Mouse (Mus musculus): ENCODE measurements around the gene Aldoc. TPM values are rescaled to one million over a fixed set of nuclear protein-coding genes. Genes with fewer than 3 reads are reported as not detected.
"Not testable (repeated sequence)": the region's sequence is repeated elsewhere in the genome, so short reads cannot be mapped to it uniquely, and the experiment has no call there.

Gene Aldoc
- total RNA-seq (2017), result 0.78 to 8.6 TPM (median 1.3 TPM) in 3 replicates

- peak; percentile 90 for ATAC-seq (replicated peaks; ENCODE audit: insufficient number of reproducible peaks, low FRiP score, low TSS enrichment, poor library complexity, severe bottlenecking)
These were observed at the start of gene Aldoc for GRCm38 (mm10) chr11:78322860-78323259. Aldoc (plus strand) TSS chr11:78322968.

DNA sequence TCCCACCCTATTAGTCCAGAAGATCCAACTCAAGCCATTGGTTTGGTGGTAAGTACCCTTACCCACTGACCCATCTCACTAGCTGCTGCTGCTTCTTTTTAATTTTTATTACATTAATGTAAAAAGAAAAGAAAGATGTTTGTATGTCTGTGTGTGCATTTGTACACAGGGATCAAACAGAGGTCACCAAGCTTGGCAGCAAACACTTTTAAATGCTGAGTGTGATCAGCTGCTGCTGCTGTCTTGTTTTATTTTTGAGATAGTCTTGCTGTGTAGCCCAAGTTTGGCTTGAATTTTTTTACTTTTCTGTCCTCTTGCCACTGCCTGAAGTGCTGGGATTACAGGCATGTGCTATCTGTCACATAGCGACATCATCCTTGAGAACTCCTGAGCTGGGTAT is 47.2 kb upstream of the Aldoc start:
- ATAC-seq (replicated peaks; ENCODE audit: insufficient number of reproducible peaks, low FRiP score, low TSS enrichment, poor library complexity, severe bottlenecking), result no peak

- not testable (repeated sequence) for ATAC-seq (replicated peaks; ENCODE audit: insufficient number of reproducible peaks, low FRiP score, low TSS enrichment, poor library complexity, severe bottlenecking)
These were observed 46.6 kb upstream of the Aldoc start for GRCm38 (mm10) chr11:78276169-78276568.

DNA sequence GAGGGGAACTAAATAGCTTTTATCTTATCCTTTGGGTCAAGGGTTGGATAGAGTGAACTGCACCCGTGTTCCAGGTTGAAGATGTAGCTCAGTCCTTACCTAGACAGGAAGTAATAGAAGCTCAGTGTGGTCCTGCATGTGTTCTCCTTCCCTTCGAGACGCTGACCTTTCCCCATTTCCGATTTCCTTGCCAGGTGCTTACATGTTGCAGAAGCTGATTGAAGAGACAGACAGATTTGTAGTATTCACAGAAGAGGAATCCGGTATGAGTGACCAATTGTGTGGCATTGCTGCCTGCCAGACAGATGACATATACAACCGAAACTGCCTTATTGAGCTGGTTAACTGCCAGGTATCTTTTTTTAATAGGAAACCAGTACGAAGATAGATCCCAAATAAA is 43.9 kb upstream of the Aldoc start:
- no peak for ATAC-seq (replicated peaks; ENCODE audit: insufficient number of reproducible peaks, low FRiP score, low TSS enrichment, poor library complexity, severe bottlenecking)

DNA sequence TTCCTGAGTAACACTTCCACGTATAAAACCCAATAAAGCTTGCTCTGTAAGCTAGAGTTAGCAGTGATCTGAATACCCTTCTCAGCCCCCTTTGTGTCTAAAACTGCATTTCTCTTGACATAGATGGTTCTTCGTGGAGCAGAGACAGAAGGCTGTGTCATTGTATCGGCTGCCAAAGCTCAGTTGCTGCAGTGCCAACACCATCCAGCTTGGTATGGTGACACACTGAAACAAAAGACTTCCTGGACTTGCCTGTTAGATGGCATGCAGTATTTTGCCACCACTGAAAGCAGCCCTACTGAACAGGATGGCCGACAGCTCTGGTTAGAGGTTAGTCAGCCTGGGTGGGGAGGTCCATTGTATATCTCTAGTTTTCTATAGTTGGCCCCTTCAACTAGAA is 43.2 kb upstream of the Aldoc start:
- no peak for ATAC-seq (replicated peaks; ENCODE audit: insufficient number of reproducible peaks, low FRiP score, low TSS enrichment, poor library complexity, severe bottlenecking)

GRCm38 (mm10) chr11:78289146-78289763 is 33.5 kb upstream of the Aldoc start:
- no peak for ATAC-seq (replicated peaks; ENCODE audit: insufficient number of reproducible peaks, low FRiP score, low TSS enrichment, poor library complexity, severe bottlenecking)

DNA sequence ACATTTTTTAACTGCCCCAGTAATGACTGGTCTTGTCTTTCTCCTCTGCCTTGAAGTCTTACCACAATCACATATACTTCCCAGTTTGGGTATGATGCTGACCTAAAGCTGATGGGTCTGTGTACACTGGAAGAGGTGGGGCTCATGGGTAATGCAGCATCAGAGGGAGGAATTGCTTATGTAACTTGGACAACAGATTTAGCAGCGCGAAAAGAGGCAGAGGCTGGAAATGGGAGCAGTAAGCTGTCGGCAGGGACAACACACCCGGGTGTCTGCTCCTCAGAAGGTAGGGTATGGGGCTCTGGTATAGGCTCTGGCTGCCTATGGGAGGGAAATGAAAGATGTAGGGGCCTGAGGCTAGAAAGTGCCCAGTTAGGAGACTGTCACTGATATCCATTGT is 32.1 kb upstream of the Aldoc start, which contains the start of gene BC030499:
Gene BC030499, plus strand, starts transcription at position 188 of the 400 bp plus-strand sequence.
- ATAC-seq (replicated peaks; ENCODE audit: insufficient number of reproducible peaks, low FRiP score, low TSS enrichment, poor library complexity, severe bottlenecking), result no peak

- no peak for ATAC-seq (replicated peaks; ENCODE audit: insufficient number of reproducible peaks, low FRiP score, low TSS enrichment, poor library complexity, severe bottlenecking)
These were observed 28.2 kb upstream of the Aldoc start for GRCm38 (mm10) chr11:78294585-78294984.

GRCm38 (mm10) chr11:78300917-78301316 is 21.9 kb upstream of the Aldoc start:
- ATAC-seq (replicated peaks; ENCODE audit: insufficient number of reproducible peaks, low FRiP score, low TSS enrichment, poor library complexity, severe bottlenecking), result no peak

- ATAC-seq (replicated peaks; ENCODE audit: insufficient number of reproducible peaks, low FRiP score, low TSS enrichment, poor library complexity, severe bottlenecking), result peak; percentile 100
These were observed 21.2 kb upstream of the Aldoc start, which contains the start of gene Spag5 for GRCm38 (mm10) chr11:78301357-78302084. Spag5 (plus strand) TSS chr11:78301529.

DNA sequence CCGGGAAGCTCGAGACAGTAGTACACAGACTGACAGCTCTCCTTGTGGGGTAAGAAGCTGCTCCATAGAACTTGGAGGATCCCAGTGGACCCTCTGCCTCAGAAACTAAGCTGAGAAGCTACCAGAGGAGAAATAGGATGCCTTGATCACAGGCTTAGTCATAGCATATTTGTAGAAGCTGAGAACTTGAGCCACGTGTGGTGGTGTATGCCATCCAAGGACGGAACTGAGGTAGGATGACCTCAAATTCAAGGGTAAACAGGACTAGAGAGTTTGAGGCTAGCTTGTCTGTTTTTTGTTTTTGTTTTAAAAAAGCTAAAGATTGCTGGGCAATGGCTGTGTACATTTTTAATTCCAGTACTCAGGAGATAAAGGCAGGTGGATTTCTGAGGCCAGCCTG is 17.5 kb upstream of the Aldoc start:
- ATAC-seq (replicated peaks; ENCODE audit: insufficient number of reproducible peaks, low FRiP score, low TSS enrichment, poor library complexity, severe bottlenecking), result no peak

DNA sequence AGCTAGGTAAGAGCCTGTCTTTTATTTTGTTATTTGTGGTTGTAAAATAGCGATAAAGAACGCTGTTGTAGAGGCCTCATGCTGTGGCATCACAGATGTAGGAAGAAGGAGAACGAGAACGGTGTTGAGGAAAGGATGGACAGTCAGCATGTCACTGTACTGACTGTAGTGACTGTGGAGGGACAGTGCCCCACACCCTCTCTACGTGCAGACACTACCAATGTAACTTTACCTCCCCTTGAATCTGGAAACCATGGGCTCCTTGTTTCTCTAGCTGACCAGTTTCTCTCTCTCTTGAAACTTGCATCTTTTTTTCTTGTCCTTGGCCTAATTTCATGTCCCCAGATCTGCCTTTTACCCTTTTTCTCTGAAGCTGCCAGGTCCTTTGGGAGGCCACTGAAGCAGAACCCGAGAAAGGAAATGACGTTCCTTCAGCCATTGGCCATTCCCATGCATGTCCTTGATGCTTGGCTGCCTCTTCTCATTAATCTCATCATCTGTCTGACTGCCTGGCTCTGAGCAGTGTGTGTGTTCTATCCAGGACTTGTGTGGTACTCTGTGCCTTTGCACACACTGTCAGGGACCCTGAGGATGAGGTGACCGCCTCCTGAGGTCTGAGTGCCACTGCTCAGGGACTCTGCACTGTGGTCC is 11.8 kb upstream of the Aldoc start:
- no peak for ATAC-seq (replicated peaks; ENCODE audit: insufficient number of reproducible peaks, low FRiP score, low TSS enrichment, poor library complexity, severe bottlenecking)

DNA sequence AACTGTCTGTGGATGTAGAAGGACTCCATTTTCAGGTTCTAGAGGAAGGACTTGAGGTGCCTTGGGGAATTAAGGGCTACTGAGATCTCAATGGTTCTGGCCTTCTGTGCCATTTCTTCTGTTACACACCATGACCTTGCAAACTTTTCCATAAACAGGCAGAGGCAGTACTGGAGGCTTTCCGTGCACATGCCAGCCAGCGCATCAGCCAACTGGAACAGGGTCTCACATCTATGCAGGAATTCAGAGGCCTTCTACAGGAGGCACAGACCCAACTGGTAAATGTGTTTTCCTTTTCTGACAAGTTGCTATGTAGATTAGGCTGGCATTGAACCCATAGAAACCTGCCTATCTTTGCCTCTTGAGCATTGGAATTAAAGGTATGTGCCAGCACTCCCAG is 9.1 kb upstream of the Aldoc start:
- no peak for ATAC-seq (replicated peaks; ENCODE audit: insufficient number of reproducible peaks, low FRiP score, low TSS enrichment, poor library complexity, severe bottlenecking)

DNA sequence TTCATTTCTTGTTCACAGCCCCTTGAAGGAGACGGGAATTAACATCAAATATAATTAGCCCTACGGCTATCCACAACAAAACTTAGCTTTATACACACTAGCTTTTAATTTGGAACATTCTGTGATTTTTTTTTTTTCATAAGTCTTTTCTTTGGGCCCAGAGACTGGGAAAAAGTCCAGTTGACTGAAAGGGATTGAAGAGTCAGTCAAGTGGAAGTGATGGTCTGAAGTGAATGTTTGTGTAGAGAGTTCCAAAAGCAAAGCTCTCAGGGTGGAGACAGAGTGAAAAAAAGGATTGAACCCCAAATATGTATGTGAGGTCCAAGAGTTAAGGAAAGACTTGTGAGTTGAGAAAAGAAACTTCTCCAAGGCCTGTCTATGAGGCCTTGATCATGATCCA is 4.4 kb upstream of the Aldoc start:
- no peak for ATAC-seq (replicated peaks; ENCODE audit: insufficient number of reproducible peaks, low FRiP score, low TSS enrichment, poor library complexity, severe bottlenecking)

DNA sequence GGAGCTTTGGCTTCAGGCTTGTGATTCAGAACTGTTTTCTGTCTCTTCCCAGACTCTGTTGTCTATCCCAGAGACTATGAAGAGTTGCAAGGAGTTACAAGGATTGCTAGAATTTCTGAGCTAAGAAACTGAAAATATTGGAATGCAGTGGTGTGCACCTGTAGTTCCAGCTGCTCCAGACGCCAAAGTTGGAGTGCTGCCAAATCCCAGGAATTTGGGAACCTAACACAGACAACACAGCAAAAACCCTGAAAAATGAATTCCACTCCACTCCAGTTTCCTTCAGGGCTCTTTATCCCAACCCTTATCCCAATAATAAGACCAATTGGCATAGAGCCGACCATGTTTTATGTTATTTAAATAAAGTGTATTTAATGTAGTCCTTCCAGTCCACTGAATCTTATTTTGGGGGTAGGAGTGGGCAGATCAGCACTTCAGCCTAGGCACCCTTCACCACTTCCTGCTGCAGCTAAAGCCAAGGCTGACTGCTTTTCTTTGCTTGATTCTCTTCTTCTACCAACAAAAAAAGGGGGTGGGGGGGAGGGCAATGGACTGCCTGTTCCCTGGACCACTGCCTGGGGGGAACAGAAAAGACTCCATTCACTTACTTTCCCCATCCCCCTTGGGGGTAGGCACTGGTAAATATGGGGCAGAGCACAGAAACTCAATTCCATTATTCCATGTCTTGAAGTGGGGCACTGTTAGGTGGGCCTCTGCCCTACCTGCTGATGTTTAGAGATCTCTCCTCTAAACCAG is 514 bp upstream of the Aldoc start:
- no peak for ATAC-seq (replicated peaks; ENCODE audit: insufficient number of reproducible peaks, low FRiP score, low TSS enrichment, poor library complexity, severe bottlenecking)

GRCm38 (mm10) chr11:78324000-78324785 is 1.4 kb downstream of the Aldoc start:
- no peak for ATAC-seq (replicated peaks; ENCODE audit: insufficient number of reproducible peaks, low FRiP score, low TSS enrichment, poor library complexity, severe bottlenecking)

- no peak for ATAC-seq (replicated peaks; ENCODE audit: insufficient number of reproducible peaks, low FRiP score, low TSS enrichment, poor library complexity, severe bottlenecking)
These were observed 2.2 kb downstream of the Aldoc start for GRCm38 (mm10) chr11:78324965-78325364.

- no peak for ATAC-seq (replicated peaks; ENCODE audit: insufficient number of reproducible peaks, low FRiP score, low TSS enrichment, poor library complexity, severe bottlenecking)
These were observed 4.4 kb downstream of the Aldoc start for GRCm38 (mm10) chr11:78327215-78327614.

All from monocyte, adult 5-6 weeks (primary cell).